Mouse (Mus musculus): ENCODE results near the gene C2cd3. TPM values are rescaled to one million over a fixed set of nuclear protein-coding genes. Genes with fewer than 3 reads are reported as not detected.

C2cd3 gene
- polyA plus RNA-seq, 1 experiment: 39.7 TPM

DNA sequence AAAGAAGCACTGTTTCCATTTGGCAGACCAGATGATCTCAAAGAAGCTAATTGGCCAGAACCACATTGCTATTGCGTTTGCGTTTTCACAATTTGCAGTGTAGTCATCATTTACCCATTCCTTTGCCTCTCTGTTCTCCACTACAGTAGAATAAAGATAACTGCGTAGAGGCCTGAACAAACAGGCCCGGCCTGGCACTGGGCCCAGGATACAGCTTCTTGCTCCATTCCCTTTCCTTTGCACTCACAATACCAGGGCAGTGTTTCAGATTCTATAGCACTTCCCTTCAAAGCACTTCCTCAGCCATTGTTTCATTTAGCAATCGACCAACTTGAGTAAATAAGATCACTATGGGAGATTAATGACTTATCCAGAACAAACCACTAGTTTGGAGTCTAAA is 59.1 kb downstream of the C2cd3 start:
- TF ChIP-seq CTCF (IDR thresholded peaks at IDR 0.05; ENCODE audit: control insufficient read depth, insufficient read depth, insufficient replicate concordance, low read depth, low read length): no peak
- no peak for TF ChIP-seq POLR2A (IDR thresholded peaks at IDR 0.05; ENCODE audit: control insufficient read depth, low read depth, low read length)
- Histone ChIP-seq H3K27me3 (ENCODE audit: control insufficient read depth, insufficient read depth, low read length) (no peaks in the 10 kb centered on the region), H3K27ac (ENCODE audit: control insufficient read depth, insufficient read depth, low read depth, low read length) (no peak overlapping the region), H3K36me3 (ENCODE audit: control insufficient read depth, insufficient read depth, low read length) (no peaks in the 10 kb centered on the region; the same call in none of the 2 replicates), H3K4me1 (ENCODE audit: control insufficient read depth, insufficient read depth, low read length) (no peaks in the 10 kb centered on the region), H3K4me3 (ENCODE audit: control insufficient read depth, low read depth, low read length) (no peak overlapping the region)

DNA sequence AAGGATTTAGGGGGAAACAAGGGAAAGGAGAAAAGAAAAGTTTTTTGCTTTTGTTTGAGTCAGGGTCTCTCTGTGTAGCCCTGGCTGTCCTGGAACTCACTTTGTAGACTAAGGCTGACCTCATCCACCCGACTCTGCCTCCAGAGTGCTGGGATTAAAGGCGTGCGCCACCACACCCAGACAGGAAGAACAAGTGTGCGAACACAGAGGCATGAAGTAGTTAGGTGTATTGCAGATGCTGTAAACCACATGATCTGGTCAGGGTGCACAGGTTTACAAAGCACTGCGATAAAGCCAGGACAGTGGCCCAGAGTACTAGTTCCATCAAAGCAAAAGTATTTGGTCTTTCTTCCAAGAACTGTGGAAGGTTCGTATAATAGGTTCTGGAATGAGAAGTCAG is 61.3 kb downstream of the C2cd3 start:
- H3K27ac ChIP-seq (ENCODE audit: control insufficient read depth, insufficient read depth, low read depth, low read length): no peak overlapping the region
- TF ChIP-seq CTCF (IDR thresholded peaks at IDR 0.05; ENCODE audit: control insufficient read depth, insufficient read depth, insufficient replicate concordance, low read depth, low read length) (no peak), POLR2A (IDR thresholded peaks at IDR 0.05; ENCODE audit: control insufficient read depth, low read depth, low read length) (no peak)
- H3K4me3 ChIP-seq (ENCODE audit: control insufficient read depth, low read depth, low read length): no peak overlapping the region
- no peaks in the 10 kb centered on the region for H3K4me1 ChIP-seq (ENCODE audit: control insufficient read depth, insufficient read depth, low read length)
- H3K27me3 ChIP-seq (ENCODE audit: control insufficient read depth, insufficient read depth, low read length): no peaks in the 10 kb centered on the region
- H3K36me3 ChIP-seq (ENCODE audit: control insufficient read depth, insufficient read depth, low read length): no peaks in the 10 kb centered on the region; the same call in none of the 2 replicates

- H3K36me3 ChIP-seq (ENCODE audit: control insufficient read depth, insufficient read depth, low read length): no peaks in the 10 kb centered on the region; the same call in 1 of the 2 replicates
- H3K4me3 ChIP-seq (ENCODE audit: control insufficient read depth, low read depth, low read length): no peak overlapping the region
- no peak overlapping the region for H3K27ac ChIP-seq (ENCODE audit: control insufficient read depth, insufficient read depth, low read depth, low read length)
- H3K4me1 ChIP-seq (ENCODE audit: control insufficient read depth, insufficient read depth, low read length): no peaks in the 10 kb centered on the region
- H3K27me3 ChIP-seq (ENCODE audit: control insufficient read depth, insufficient read depth, low read length): no peaks in the 10 kb centered on the region
- TF ChIP-seq POLR2A (IDR thresholded peaks at IDR 0.05; ENCODE audit: control insufficient read depth, low read depth, low read length): no peak
- TF ChIP-seq CTCF (IDR thresholded peaks at IDR 0.05; ENCODE audit: control insufficient read depth, insufficient read depth, insufficient replicate concordance, low read depth, low read length): no peak
These were observed 71.7 kb downstream of the C2cd3 start for GRCm38 (mm10) chr7:100443728-100444127.

DNA sequence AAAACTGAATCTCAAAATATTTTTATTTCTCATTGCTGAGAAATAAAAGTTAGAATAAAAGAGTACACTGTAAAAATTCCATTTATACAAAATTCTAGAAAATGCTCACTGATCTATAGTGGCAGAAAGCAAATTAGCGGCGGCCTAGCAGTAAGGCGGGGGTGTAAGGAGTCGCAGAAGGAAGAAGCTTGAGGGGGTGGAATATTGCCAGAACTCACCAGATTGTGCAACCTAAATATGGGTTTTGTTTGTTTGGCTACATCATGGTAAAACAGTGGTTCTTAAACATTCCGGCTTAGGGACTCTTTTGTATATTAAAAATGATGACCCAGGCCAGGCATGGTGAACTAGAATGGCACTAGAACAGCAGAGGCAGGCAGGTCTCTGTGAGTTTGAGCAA is 74.2 kb downstream of the C2cd3 start:
- Histone ChIP-seq H3K27ac (ENCODE audit: control insufficient read depth, insufficient read depth, low read depth, low read length) (no peak overlapping the region), H3K27me3 (ENCODE audit: control insufficient read depth, insufficient read depth, low read length) (no peaks in the 10 kb centered on the region), H3K4me1 (ENCODE audit: control insufficient read depth, insufficient read depth, low read length) (no peaks in the 10 kb centered on the region), H3K4me3 (ENCODE audit: control insufficient read depth, low read depth, low read length) (no peak overlapping the region), H3K36me3 (ENCODE audit: control insufficient read depth, insufficient read depth, low read length) (no peaks in the 10 kb centered on the region; the same call in 1 of the 2 replicates)
- TF ChIP-seq POLR2A (IDR thresholded peaks at IDR 0.05; ENCODE audit: control insufficient read depth, low read depth, low read length): no peak
- TF ChIP-seq CTCF (IDR thresholded peaks at IDR 0.05; ENCODE audit: control insufficient read depth, insufficient read depth, insufficient replicate concordance, low read depth, low read length): no peak

GRCm38 (mm10) chr7:100448530-100448929 is 76.5 kb downstream of the C2cd3 start:
- Histone ChIP-seq H3K4me3 (ENCODE audit: control insufficient read depth, low read depth, low read length) (no peak overlapping the region), H3K27me3 (ENCODE audit: control insufficient read depth, insufficient read depth, low read length) (no peaks in the 10 kb centered on the region), H3K36me3 (ENCODE audit: control insufficient read depth, insufficient read depth, low read length) (peaks cover 1% of the 10 kb centered on the region; the same call in 1 of the 2 replicates), H3K4me1 (ENCODE audit: control insufficient read depth, insufficient read depth, low read length) (no peaks in the 10 kb centered on the region), H3K27ac (ENCODE audit: control insufficient read depth, insufficient read depth, low read depth, low read length) (no peak overlapping the region)
- TF ChIP-seq CTCF (IDR thresholded peaks at IDR 0.05; ENCODE audit: control insufficient read depth, insufficient read depth, insufficient replicate concordance, low read depth, low read length): no peak
- no peak for TF ChIP-seq POLR2A (IDR thresholded peaks at IDR 0.05; ENCODE audit: control insufficient read depth, low read depth, low read length)

DNA sequence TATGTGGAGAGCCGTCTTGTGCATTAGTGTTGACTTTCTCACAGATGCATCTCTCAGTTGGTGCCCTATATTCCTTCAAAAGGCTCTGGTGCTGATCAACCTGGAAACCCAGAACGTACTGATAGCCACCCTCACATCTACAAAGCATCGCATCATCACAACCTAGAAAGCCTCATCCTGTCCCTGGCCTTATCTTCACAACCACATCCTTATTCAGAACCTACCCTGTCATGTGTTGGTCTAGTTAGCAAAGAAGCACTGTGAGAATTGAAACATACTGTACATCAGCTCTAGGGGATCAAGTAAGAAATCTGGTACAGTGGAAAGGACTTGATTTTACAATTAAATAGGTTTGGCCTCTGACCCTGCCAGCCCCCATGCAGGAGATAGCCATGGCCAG is 77.0 kb downstream of the C2cd3 start:
- H3K36me3 ChIP-seq (ENCODE audit: control insufficient read depth, insufficient read depth, low read length): peaks cover 1% of the 10 kb centered on the region; the same call in 1 of the 2 replicates
- H3K27ac ChIP-seq (ENCODE audit: control insufficient read depth, insufficient read depth, low read depth, low read length): no peak overlapping the region
- TF ChIP-seq CTCF (IDR thresholded peaks at IDR 0.05; ENCODE audit: control insufficient read depth, insufficient read depth, insufficient replicate concordance, low read depth, low read length) (no peak), POLR2A (IDR thresholded peaks at IDR 0.05; ENCODE audit: control insufficient read depth, low read depth, low read length) (no peak)
- H3K27me3 ChIP-seq (ENCODE audit: control insufficient read depth, insufficient read depth, low read length): no peaks in the 10 kb centered on the region
- no peak overlapping the region for H3K4me3 ChIP-seq (ENCODE audit: control insufficient read depth, low read depth, low read length)
- H3K4me1 ChIP-seq (ENCODE audit: control insufficient read depth, insufficient read depth, low read length): no peaks in the 10 kb centered on the region

- Histone ChIP-seq H3K27me3 (ENCODE audit: control insufficient read depth, insufficient read depth, low read length) (no peaks in the 10 kb centered on the region), H3K4me3 (ENCODE audit: control insufficient read depth, low read depth, low read length) (no peak overlapping the region), H3K27ac (ENCODE audit: control insufficient read depth, insufficient read depth, low read depth, low read length) (no peak overlapping the region), H3K4me1 (ENCODE audit: control insufficient read depth, insufficient read depth, low read length) (peaks cover 2% of the 10 kb centered on the region; the same call in 1 of the 2 replicates), H3K36me3 (ENCODE audit: control insufficient read depth, insufficient read depth, low read length) (peaks cover 1% of the 10 kb centered on the region)
- TF ChIP-seq POLR2A (IDR thresholded peaks at IDR 0.05; ENCODE audit: control insufficient read depth, low read depth, low read length) (no peak), CTCF (IDR thresholded peaks at IDR 0.05; ENCODE audit: control insufficient read depth, insufficient read depth, insufficient replicate concordance, low read depth, low read length) (no peak)
These were observed 86.1 kb downstream of the C2cd3 start for GRCm38 (mm10) chr7:100458153-100458552.

DNA sequence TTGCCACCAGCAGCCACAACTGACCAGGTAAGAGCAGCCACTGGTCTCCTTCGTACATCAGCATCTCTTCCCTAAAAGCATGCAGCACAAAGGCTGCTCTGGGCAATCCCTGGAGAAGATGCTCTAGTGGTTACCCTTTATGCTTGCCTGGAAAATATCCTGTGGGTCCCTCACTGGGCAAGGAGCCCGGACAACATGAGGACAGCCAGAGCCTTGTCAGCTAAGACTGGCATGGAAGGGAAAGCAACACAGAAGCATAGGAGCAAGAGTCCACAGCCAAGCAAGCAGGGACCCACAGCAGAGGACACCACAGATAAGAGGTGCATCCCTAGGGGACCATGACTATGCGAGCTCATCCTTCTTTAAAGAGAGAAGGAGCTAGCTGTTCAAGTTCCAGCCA is 87.8 kb downstream of the C2cd3 start:
- no peak overlapping the region for H3K27ac ChIP-seq (ENCODE audit: control insufficient read depth, insufficient read depth, low read depth, low read length)

More for the DNA sequence above, 87.8 kb downstream of the C2cd3 start:
- no peak for TF ChIP-seq POLR2A (IDR thresholded peaks at IDR 0.05; ENCODE audit: control insufficient read depth, low read depth, low read length)
- TF ChIP-seq CTCF (IDR thresholded peaks at IDR 0.05; ENCODE audit: control insufficient read depth, insufficient read depth, insufficient replicate concordance, low read depth, low read length): no peak
- peaks cover 1% of the 10 kb centered on the region for H3K36me3 ChIP-seq (ENCODE audit: control insufficient read depth, insufficient read depth, low read length)
- no peaks in the 10 kb centered on the region for H3K27me3 ChIP-seq (ENCODE audit: control insufficient read depth, insufficient read depth, low read length)
- H3K4me3 ChIP-seq (ENCODE audit: control insufficient read depth, low read depth, low read length): no peak overlapping the region
- H3K4me1 ChIP-seq (ENCODE audit: control insufficient read depth, insufficient read depth, low read length): peaks cover 2% of the 10 kb centered on the region; the same call in 1 of the 2 replicates
